Mouse (Mus musculus) common myeloid progenitor, adult 5-6 weeks (primary cell): ENCODE data around the gene Gins3. TPM values are rescaled to one million over a fixed set of nuclear protein-coding genes. Genes with fewer than 3 reads are reported as not detected.

Source experiments
- ATAC-seq: replicated peaks from 2 replicates; pipeline ENCODE4 v1.8.0; 2016; ENCODE audit warnings: low read depth, mild to moderate bottlenecking, moderate TSS enrichment, inconsistent platforms; ENCODE audit not compliant: poor library complexity, severe bottlenecking
- total RNA-seq: library from RNA; stranded (forward); fragments of 200-1000, 187-1606 nt; gene quantifications from 2 replicates; pipeline ENCODE4 v1.2.3, GENCODE M21; 2017

Gene Gins3
- total RNA-seq, 1 experiment from 2014 or later = 19.5 TPM

DNA sequence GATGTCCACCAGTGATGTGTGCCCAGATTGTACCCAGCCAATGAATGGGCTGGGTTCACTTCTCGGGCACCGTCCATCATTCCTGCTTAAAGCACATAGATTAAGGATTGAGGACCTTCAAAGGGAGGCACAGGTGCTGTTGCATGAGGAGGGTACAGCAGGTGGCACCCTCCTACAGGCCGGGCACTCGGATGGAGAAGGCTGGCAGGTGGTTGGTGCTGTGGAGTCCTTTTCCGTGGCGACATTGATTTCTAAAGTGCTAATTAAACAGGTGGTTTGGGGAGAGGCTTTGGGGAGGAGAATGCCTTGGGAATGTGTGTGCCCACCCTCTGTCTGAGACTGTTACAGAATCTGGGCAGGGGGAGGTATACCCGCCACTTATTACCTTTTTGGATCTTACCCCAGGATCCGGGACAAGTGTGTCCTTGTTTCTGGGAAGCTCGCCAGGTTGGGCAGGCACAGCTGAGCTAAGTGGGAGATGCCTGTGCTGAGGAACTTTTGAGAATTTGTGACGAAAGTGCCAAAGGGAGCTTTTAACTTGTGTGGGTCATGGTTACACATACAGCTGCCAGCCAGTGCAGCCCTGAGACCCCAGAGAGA, 54.9 kb downstream of the Gins3 start:
- no peak for ATAC-seq

DNA sequence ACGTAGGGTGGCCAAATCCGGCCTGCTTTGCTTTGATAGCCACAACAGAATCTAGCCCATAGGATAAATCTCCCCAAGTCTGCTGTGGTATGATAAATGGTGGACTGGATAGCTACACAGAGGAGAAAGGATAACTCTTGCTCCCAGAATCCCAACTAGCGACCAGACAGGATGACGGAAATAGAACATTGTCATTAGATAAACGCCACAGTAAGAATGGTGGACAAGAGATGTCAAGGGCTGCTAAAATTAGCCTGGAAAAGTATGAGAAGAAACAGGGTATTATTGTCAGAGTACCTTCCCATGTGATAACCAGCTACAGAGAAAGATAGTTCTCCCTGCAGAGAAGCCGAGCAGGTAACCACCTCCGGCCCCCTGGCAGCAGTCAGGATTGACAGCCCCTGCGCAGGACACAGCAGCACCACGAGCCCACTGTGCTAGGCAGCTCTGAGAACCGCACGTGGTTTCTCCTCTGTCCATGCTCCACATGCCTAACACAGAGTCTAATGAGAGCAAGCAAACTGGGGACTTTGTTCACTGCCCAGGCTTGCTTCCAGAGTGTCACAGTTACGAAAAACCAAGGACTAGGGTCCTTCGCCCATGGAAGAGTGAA, 57.8 kb downstream of the Gins3 start:
- no peak for ATAC-seq

DNA sequence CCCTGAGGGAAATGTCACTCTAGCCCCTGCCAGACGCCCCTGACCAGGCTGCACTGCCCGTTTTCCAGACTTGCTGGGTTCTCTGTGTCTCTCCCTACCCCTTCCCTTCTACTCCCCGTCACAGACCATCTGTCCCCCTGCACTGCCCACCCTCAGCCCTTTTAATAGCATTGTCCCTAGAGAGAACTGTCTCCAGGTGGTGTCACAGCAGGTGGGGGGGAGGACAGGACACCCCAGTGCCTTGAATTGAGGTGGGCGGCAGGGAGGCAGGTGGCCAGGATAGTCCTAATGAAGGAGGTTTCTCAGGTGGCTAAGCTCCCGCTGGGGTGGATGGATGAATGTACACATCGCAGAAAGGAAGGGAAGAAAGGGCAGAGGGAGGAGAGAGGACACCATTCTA, 61.4 kb downstream of the Gins3 start:
- no peak for ATAC-seq

Other genes with a start within 250 kb of the Gins3 start
- gene Cfap20, start 198.6 kb upstream of the Gins3 start, total RNA-seq = 76.7 and 79.5 TPM in 2 replicates
- gene Csnk2a2, start 143.4 kb upstream of the Gins3 start, total RNA-seq = 38.8 and 41.4 TPM in 2 replicates
- gene Ccdc113, start 99.4 kb upstream of the Gins3 start, total RNA-seq = not detected in 2 replicates
- gene Prss54, start 57.1 kb upstream of the Gins3 start, total RNA-seq = not detected in 2 replicates
- 0.09 TPM in 1 of 2 replicates, not detected in the other for gene Ndrg4, start 43.5 kb downstream of the Gins3 start, total RNA-seq
- 52.2 and 110 TPM in 2 replicates for gene Setd6, start 82.4 kb downstream of the Gins3 start, total RNA-seq
- gene Cnot1, start 174.0 kb downstream of the Gins3 start, total RNA-seq = 172 and 219 TPM in 2 replicates
- 290 and 291 TPM in 2 replicates for gene Sap18b, start 191.9 kb downstream of the Gins3 start, total RNA-seq
- 1.4 and 2.9 TPM in 2 replicates for gene Slc38a7, start 220.1 kb downstream of the Gins3 start, total RNA-seq